Mouse (Mus musculus): ENCODE data around the gene Dusp16. TPM values are rescaled to one million over a fixed set of nuclear protein-coding genes. Genes with fewer than 3 reads are reported as not detected.

Dusp16 gene
- polyA plus RNA-seq, 1 experiment = 6.5 TPM

GRCm38 (mm10) chr6:134806130-134806529, 13.7 kb upstream of the Dusp16 start:
- no peak overlapping the region for H3K27ac ChIP-seq (ENCODE audit: insufficient read depth, low read length)
- no peak for DNase-seq (ENCODE audit: low read depth in 1 of 2, low spot score in 2 of 2)
- no peak overlapping the region for H3K4me3 ChIP-seq (ENCODE audit: extremely low read depth, insufficient read depth, insufficient read length)
- no peaks in the 10 kb centered on the region for H3K27me3 ChIP-seq (ENCODE audit: control insufficient read depth, insufficient read depth, low read length)
- no peaks in the 10 kb centered on the region for H3K36me3 ChIP-seq (ENCODE audit: control insufficient read depth, insufficient read depth, low read length)
- peaks cover 5% of the 10 kb centered on the region; the same call in 1 of the 2 replicates for H3K4me1 ChIP-seq (ENCODE audit: control insufficient read depth, insufficient read depth, insufficient read length)
- no peak for TF ChIP-seq CTCF (IDR thresholded peaks at IDR 0.05; ENCODE audit: extremely low read depth, insufficient read depth, insufficient read length, insufficient replicate concordance)
- no peak for TF ChIP-seq POLR2A (IDR thresholded peaks at IDR 0.05; ENCODE audit: low read depth, low read length)
- 49% methylated on average over 6 of the region's 6 CpGs for WGBS

GRCm38 (mm10) chr6:134804736-134805277, 12.4 kb upstream of the Dusp16 start:
- peaks cover 5% of the 10 kb centered on the region; the same call in 1 of the 2 replicates for H3K4me1 ChIP-seq (ENCODE audit: control insufficient read depth, insufficient read depth, insufficient read length)
- H3K36me3 ChIP-seq (ENCODE audit: control insufficient read depth, insufficient read depth, low read length) = no peaks in the 10 kb centered on the region
- no peak for TF ChIP-seq CTCF (IDR thresholded peaks at IDR 0.05; ENCODE audit: extremely low read depth, insufficient read depth, insufficient read length, insufficient replicate concordance)
- no peak for TF ChIP-seq POLR2A (IDR thresholded peaks at IDR 0.05; ENCODE audit: low read depth, low read length)
- DNase-seq (ENCODE audit: low read depth in 1 of 2, low spot score in 2 of 2) = no peak
- no peak overlapping the region for H3K4me3 ChIP-seq (ENCODE audit: extremely low read depth, insufficient read depth, insufficient read length)
- WGBS = 86% methylated on average over 5 of the region's 5 CpGs
- no peaks in the 10 kb centered on the region for H3K27me3 ChIP-seq (ENCODE audit: control insufficient read depth, insufficient read depth, low read length)
- H3K27ac ChIP-seq (ENCODE audit: insufficient read depth, low read length) = no peak overlapping the region

- TF ChIP-seq POLR2A (IDR thresholded peaks at IDR 0.05; ENCODE audit: low read depth, low read length) = no peak
- no peak for TF ChIP-seq CTCF (IDR thresholded peaks at IDR 0.05; ENCODE audit: extremely low read depth, insufficient read depth, insufficient read length, insufficient replicate concordance)
- Histone ChIP-seq H3K4me3 (ENCODE audit: extremely low read depth, insufficient read depth, insufficient read length) (no peak overlapping the region), H3K27ac (ENCODE audit: insufficient read depth, low read length) (peak overlapping the region; percentile 61), H3K36me3 (ENCODE audit: control insufficient read depth, insufficient read depth, low read length) (no peaks in the 10 kb centered on the region), H3K4me1 (ENCODE audit: control insufficient read depth, insufficient read depth, insufficient read length) (peaks cover 5% of the 10 kb centered on the region; the same call in 1 of the 2 replicates), H3K27me3 (ENCODE audit: control insufficient read depth, insufficient read depth, low read length) (no peaks in the 10 kb centered on the region)
- 64% methylated on average over 9 of the region's 9 CpGs for WGBS
- peak; percentile 37 to 47 for DNase-seq (ENCODE audit: low read depth in 1 of 2, low spot score in 2 of 2)
Measured at GRCm38 (mm10) chr6:134802641-134803043, 10.2 kb upstream of the Dusp16 start.

GRCm38 (mm10) chr6:134801483-134801882, 9.1 kb upstream of the Dusp16 start:
- no peak overlapping the region for H3K4me3 ChIP-seq (ENCODE audit: extremely low read depth, insufficient read depth, insufficient read length)
- H3K27ac ChIP-seq (ENCODE audit: insufficient read depth, low read length) = no peak overlapping the region
- no peaks in the 10 kb centered on the region for H3K27me3 ChIP-seq (ENCODE audit: control insufficient read depth, insufficient read depth, low read length)
- no peak for DNase-seq (ENCODE audit: low read depth in 1 of 2, low spot score in 2 of 2)
- H3K4me1 ChIP-seq (ENCODE audit: control insufficient read depth, insufficient read depth, insufficient read length) = peaks cover 5% of the 10 kb centered on the region; the same call in 1 of the 2 replicates
- TF ChIP-seq CTCF (IDR thresholded peaks at IDR 0.05; ENCODE audit: extremely low read depth, insufficient read depth, insufficient read length, insufficient replicate concordance) = no peak
- no peak for TF ChIP-seq POLR2A (IDR thresholded peaks at IDR 0.05; ENCODE audit: low read depth, low read length)
- no peaks in the 10 kb centered on the region for H3K36me3 ChIP-seq (ENCODE audit: control insufficient read depth, insufficient read depth, low read length)
- WGBS = 93% methylated on average over 1 of the region's 1 CpGs

- WGBS = 28% methylated on average over 10 of the region's 10 CpGs
- no peak for DNase-seq (ENCODE audit: low read depth in 1 of 2, low spot score in 2 of 2)
- Histone ChIP-seq H3K4me1 (ENCODE audit: control insufficient read depth, insufficient read depth, insufficient read length) (no peaks in the 10 kb centered on the region; the same call in 1 of the 2 replicates), H3K4me3 (ENCODE audit: extremely low read depth, insufficient read depth, insufficient read length) (no peak overlapping the region), H3K27ac (ENCODE audit: insufficient read depth, low read length) (no peak overlapping the region), H3K27me3 (ENCODE audit: control insufficient read depth, insufficient read depth, low read length) (no peaks in the 10 kb centered on the region), H3K36me3 (ENCODE audit: control insufficient read depth, insufficient read depth, low read length) (no peaks in the 10 kb centered on the region)
- TF ChIP-seq CTCF (IDR thresholded peaks at IDR 0.05; ENCODE audit: extremely low read depth, insufficient read depth, insufficient read length, insufficient replicate concordance) = no peak
- TF ChIP-seq POLR2A (IDR thresholded peaks at IDR 0.05; ENCODE audit: low read depth, low read length) = no peak
Measured at GRCm38 (mm10) chr6:134796297-134796696, 3.9 kb upstream of the Dusp16 start.

GRCm38 (mm10) chr6:134793911-134794520, 1.6 kb upstream of the Dusp16 start:
- H3K27ac ChIP-seq (ENCODE audit: insufficient read depth, low read length) = no peak overlapping the region
- H3K27me3 ChIP-seq (ENCODE audit: control insufficient read depth, insufficient read depth, low read length) = no peaks in the 10 kb centered on the region
- WGBS = 21% methylated on average over 21 of the region's 21 CpGs
- TF ChIP-seq CTCF (IDR thresholded peaks at IDR 0.05; ENCODE audit: extremely low read depth, insufficient read depth, insufficient read length, insufficient replicate concordance) = peak; percentile 85
- no peak for TF ChIP-seq POLR2A (IDR thresholded peaks at IDR 0.05; ENCODE audit: low read depth, low read length)
- DNase-seq (ENCODE audit: low read depth in 1 of 2, low spot score in 2 of 2) = peak; percentile 46 to 83
- no peaks in the 10 kb centered on the region for H3K36me3 ChIP-seq (ENCODE audit: control insufficient read depth, insufficient read depth, low read length)
- H3K4me3 ChIP-seq (ENCODE audit: extremely low read depth, insufficient read depth, insufficient read length) = 0 out of 2 replicates have a peak overlapping the region, but pooled peaks have one; percentile 3
- no peaks in the 10 kb centered on the region; the same call in 1 of the 2 replicates for H3K4me1 ChIP-seq (ENCODE audit: control insufficient read depth, insufficient read depth, insufficient read length)

Measured in spleen, adult 2 months (tissue).